Mouse (Mus musculus) C2C12 (cell line): Measurements from ENCODE around the gene Pclo.

ENCODE experiments used
- CTCF ChIP-seq: IDR thresholded peaks from one replicate; pipeline ENCODE4 v1.5.1; 2011; ENCODE audit not compliant: control insufficient read depth, insufficient read depth, insufficient read length
- MAX ChIP-seq: IDR thresholded peaks from one replicate; pipeline ENCODE4 v1.6.1; 2011; ENCODE audit warnings: mild to moderate bottlenecking, control low read depth
- MYOD1 ChIP-seq: IDR thresholded peaks from one replicate; pipeline ENCODE4 v1.6.1; 2011; ENCODE audit warnings: low read depth; ENCODE audit not compliant: control insufficient read depth, insufficient read length
- MYOG ChIP-seq: IDR thresholded peaks from one replicate; pipeline ENCODE4 v1.6.1; 2011; ENCODE audit not compliant: control insufficient read depth, insufficient read length; ENCODE audit errors: extremely low read depth
- USF1 ChIP-seq: IDR thresholded peaks from one replicate; pipeline ENCODE4 v1.6.1; 2011; ENCODE audit warnings: low read depth, mild to moderate bottlenecking, control low read depth, moderate library complexity

GRCm38 (mm10) chr5:14508522-14508921 lies 6.2 kb upstream of the Pclo start:
- TF ChIP-seq CTCF: no peak
- no peak for TF ChIP-seq MYOG
- no peak for TF ChIP-seq USF1
- TF ChIP-seq MAX: no peak
- TF ChIP-seq MYOD1: no peak
